Mouse (Mus musculus) thymus, adult 2 months (tissue): Measurements from ENCODE around the gene Atxn1.

Experiments
- CTCF ChIP-seq: fragments of 200-500 bp; IDR thresholded peaks from 2 replicates; pipeline ENCODE4 v1.5.1; 2012; ENCODE audit warnings: mild to moderate bottlenecking, control low read depth, low read length, moderate library complexity, borderline replicate concordance; ENCODE audit not compliant: control insufficient read depth, poor library complexity, insufficient read depth; ENCODE audit errors: extremely low read depth
- POLR2A ChIP-seq: fragments of 200-500 bp; IDR thresholded peaks from 2 replicates; pipeline ENCODE4 v1.6.1; 2012; ENCODE audit warnings: mild to moderate bottlenecking, low read length, control low read depth, moderate library complexity; ENCODE audit not compliant: control insufficient read depth, poor library complexity, insufficient read depth; ENCODE audit errors: extremely low read depth

- TF ChIP-seq CTCF = no peak
- TF ChIP-seq POLR2A = no peak
Measured at GRCm38 (mm10) chr13:45558367-45558766, 406.4 kb downstream of the Atxn1 start.
